Mouse (Mus musculus) cerebellum, postnatal 14 days (tissue): ENCODE results near the gene Cnn1.
A peak's percentile ranks its signal among the peaks of the same experiment; 100 is the strongest.

Source experiments
- DNase-seq, 2 experiments: peaks; one replicate each; pipeline ENCODE4 v3.0.0; 2021; ENCODE audit warnings: mixed read lengths in 2 of 2

Cnn1 gene

DNA sequence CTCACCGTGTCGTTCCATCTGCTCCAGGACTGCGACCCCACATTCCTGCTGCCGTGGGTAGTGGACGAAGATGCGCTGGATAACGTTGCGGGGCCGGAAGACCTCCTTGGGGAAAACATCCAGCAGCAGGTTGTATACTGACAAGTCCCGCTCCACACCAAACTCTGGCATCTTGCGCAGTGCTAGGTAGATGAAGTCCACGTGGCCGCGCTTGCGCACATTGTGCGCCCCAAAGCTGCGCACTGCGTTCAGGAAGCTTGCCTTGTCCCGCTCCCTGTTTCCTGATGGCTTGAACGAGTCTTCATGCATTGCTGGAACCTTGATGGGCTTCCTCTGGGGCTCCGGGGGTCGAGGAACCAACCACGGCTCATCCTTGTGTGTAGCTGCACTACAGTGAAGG lies 22.8 kb upstream of the Cnn1 start:
- no peak for DNase-seq

DNA sequence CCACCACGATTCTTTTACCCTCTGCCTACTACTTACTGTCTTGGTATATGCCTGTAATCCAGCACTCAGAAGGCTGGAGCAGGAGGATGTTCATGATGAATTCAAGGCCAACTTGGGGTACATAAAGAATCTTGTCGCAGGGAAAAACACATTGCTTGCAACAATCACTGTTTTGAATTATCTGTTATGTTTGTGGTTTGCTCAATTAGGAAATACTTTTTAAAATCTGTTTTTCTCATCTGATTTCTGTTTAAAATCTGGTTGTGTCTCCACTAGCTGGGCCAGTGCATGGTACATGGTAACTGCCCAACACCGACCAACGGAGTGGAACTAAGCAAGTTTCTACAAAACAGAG lies 14.4 kb upstream of the Cnn1 start:
- DNase-seq: no peak

DNA sequence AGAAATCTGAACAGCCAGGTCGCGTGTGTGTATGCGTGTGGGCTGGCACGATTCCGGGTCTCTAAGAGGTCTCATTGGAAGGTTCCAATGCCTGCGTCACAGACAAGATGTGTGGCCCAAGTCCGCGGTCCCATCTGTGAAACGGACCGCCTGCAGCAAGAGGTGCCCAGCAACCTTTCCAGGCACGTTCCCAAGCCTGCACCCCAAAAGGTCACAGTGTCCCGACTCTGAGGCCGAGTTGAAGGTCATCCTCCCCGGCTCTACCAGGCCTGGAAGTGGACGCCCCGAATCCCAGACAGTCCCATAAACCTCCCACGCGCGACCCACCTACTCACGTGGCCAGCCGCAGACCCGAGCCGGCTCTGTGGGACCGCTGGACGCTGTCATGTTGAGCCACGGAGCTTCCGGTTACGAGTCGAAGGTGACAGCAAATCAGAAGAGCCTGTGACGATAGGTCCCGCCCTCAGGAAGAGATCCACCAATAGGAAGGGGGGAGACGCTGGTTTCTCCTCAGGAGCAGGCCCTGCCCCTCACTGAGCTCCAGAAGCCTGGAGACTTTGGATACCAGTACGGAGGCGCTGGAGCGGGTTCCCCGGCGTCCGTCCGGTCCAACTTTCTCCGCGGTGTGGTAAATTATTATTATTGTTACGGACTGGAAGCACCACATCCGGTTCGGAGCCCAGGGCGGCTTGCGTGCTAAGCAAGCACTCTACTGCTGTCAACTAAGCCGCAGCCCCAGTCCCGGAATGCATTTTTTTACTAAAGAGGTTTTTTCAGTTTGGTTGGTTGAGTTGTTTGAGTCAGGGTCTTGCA lies 13.8 kb upstream of the Cnn1 start, which contains the start of gene Ecsit:
TSS of gene Ecsit (minus strand) at position 417 of the 813 bp plus-strand sequence.
- peak; percentile 94 to 96 for DNase-seq

DNA sequence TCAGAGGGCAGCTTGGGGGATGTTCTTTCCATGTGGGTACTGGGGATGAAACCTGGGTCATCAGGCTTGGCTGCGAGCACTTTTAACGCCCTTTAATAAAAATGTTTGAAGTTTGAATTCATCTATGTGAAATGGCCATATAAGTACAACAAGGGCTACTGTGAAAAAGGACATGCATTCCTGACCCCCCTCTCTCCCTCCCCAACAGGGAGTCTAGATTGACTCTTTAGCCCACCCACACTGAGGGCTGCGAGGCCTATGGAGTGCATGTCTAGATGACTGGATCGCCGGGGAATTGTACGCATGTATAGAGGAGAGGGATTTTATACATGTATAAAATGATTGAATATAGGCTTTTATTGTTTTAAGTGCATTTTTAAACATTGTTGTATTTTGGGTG lies 13.0 kb upstream of the Cnn1 start:
- DNase-seq: no peak

DNA sequence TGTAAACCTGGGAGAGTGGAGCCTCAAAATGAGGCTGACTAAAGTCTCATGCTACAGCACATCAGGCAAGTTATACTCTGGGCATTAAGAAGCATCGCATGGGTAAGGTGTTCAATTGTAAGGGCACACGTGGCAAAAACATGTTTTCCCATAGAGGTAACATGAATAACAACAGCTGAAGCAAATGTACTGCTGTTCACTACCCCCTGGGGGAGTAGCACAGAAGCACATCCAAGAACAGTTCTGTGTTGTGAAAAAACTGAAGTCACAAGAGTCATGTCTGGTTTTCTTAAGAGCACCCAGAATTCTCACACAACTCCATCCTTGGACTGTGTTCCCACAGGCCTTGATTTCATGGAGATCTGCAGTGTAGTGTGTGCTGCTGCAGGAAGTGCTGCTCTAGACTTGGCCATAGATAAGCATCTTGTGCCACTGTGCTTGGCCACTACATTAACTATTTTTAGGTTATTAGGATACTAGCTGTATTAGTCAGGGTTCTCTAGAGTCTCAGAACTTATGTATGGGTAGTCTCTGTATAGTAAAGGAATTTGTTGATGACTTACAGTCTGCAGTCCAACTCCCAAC lies 11.9 kb upstream of the Cnn1 start:
- DNase-seq: no peak

DNA sequence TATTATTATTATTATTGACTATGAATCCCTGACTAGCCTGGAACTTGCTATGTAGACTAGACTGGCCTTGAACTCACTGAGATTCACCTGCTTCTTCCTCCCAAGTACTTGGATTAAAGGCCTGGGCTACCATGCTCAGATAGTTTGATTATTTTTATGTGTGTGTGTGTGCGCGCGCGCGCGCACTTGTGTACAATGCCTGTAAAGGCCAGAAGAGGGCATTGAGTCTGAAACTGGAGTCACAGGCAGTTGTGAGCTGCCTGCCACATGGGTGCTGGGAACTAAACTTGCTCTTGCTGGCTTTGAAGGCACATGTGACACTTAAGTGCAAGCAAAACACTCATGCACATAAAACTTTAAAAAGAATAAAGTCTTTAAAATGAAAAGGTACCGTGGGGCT lies 9.7 kb upstream of the Cnn1 start:
- no peak for DNase-seq

DNA sequence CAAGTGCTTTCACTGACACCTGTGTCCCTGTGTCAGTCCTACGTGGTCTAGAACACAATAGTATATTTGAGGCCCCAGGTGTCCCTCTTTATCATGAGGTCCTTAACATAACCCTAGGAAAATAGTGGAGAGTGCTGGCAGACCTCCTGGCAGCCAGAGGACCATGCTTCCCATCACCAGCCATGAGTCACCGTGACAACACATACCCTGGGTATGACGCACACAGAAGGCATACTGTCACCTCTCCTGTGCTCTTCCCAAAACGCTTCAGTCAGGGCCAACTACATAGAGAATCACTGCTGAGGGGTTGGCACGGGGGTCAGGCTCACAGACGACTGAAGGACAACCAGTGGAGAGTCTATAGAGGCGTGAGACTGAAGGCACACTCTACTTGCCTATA lies 9.0 kb upstream of the Cnn1 start:
- DNase-seq: no peak

DNA sequence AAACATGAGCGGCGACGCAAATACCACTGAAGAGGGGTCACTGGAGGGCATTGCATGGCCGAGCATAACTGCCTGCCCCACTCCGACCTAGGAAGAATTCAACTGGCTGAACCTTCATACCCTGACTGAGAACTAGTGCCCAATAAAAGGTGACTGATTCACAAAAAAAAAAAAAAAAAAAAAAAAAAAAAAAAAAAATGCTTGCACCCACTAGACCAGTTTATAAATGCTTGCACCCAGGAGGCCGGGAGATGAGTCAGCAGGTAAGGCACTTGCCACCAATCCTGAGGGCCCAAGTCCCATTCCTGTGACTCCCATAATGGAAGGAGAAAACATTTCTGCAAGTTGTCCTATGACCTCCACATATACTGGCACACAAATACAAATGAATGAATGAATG lies 6.3 kb upstream of the Cnn1 start:
- no peak for DNase-seq

DNA sequence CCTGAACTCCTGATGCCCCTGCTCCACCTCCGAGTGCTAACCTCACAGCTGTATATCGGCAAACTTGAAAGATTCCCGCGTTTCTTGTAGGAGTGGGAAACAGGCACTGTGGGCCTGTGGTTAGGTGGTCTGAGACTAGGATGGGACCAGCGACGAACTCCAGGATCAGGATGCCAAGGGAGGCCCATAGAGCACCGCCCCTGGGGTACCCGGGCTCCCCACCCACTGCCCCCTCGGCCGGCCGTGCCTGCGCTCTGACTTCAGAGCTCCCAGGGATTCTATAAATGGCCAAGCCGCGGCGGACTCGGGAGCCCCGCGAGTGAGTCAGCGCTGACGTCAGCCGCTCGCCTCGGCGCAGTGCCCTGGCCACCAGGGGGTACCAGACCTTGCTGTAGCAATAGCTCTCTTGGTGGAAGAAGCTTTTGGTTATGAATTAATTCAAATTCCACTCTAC lies 3.1 kb upstream of the Cnn1 start:
- DNase-seq: peak; percentile 86 to 90

DNA sequence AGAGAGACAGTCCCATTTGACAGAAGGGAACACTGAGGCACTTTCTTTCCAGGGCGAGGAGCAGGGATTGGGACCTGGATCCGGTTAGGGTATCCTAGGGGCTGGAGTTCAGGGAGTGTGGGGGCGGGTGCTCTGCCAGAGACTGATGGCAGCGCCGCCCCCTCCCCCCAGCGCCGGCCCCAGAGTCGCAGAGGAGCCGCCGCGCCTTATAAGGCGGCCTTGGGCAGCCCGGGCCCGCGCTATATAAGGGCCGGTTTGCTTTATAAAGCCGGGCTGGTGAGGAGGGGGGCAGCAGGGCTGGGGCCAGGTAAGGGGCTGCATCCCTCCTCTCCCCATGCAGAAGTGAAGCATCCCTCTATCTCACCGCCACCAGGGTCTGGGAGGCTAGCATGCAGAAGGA lies 906 bp downstream of the Cnn1 start:
- DNase-seq: no peak

DNA sequence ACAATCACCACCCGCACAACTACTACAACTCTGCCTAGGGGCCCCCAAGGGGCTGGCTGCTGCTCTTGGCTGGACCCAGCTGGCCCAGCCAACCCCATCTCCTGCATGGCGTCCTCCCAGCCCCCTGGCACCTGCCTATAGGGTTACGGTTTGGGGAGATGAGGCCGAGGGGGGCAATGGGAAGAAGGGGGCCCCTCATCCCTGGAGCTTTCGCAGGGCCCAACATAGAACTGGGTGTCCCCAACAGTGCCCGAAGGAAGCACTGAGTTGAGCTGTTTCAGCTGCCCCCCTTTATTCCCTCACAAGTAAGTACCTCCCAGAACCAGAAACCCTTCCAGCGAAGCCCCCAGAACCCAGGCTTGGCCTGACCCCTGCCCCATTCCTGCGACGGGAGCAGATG lies 9.2 kb downstream of the Cnn1 start:
- DNase-seq: no peak

DNA sequence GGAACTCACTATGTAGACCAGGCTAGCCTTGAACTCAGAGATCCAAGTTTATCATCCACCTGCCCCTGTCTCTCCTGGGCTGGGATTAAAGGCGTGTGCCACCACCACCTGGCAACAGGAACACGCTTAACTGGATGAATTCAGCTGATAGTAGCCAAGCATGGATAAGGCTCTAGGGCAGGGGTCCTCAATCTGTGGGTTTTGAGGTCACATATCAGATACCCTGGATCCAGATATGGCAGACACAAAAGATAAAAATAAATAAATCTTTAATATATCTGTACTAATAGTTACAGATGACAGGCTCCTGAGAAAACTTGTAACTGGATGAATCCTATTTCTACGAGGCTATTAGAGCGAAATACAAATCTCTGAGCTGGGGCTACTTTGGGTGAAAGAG lies 16.6 kb downstream of the Cnn1 start:
- DNase-seq: no peak

DNA sequence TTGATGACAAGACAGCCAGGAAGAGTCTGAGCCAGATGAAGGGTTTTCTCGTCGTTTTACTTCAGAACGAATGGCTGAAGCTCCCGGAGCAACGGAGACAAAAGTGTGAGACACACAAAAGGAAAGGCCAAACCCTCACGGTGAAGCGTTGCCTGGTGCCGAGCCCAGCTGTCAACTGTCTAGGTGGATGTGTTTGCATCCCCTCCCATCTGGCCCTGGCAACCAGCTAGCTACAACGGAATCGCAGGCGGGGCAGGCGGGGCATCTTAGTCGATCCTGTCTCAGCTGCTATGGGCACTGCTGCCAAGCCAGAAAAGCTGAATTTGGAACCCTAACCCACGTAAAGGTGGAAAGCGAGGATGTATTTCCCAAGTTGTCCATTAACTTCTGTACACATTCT lies 17.1 kb downstream of the Cnn1 start:
- DNase-seq: peak; percentile 39 to 61

DNA sequence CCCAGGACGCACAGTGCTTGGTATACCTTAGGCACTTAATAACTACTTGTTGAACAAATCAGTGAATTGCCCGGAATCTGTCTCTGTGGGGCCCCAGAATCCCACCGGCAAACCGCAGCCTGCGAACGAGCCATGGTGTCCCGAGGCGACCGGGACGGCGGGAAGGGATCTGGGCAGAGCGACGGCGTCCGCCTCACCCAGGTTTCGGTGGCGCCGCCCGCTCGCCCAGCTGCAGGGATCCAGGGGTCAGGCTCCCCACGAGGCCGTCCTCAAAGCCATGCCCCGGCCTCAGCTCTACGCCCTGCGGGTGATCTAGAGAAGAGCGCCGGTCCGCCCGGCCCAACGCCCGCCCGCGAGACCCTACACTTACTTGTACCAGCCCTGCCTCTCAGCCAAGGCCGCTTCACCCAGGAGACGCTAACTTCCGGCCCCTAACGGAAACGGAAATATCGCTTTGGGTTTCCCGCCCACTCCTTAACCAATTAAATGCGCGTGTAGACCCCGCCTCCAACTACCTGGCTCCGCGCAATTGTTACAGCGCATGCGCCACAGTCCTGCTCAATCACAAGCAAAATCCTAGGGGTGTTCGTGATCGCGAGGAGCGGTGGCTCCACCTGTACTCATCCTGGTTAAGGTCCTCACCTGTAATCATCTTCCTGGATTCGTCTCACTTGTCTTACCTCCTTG lies 17.9 kb downstream of the Cnn1 start, which contains the start of gene Elof1:
TSS of gene Elof1 (minus strand) at position 433 of the 687 bp plus-strand sequence.
- DNase-seq: peak; percentile 95 to 96

DNA sequence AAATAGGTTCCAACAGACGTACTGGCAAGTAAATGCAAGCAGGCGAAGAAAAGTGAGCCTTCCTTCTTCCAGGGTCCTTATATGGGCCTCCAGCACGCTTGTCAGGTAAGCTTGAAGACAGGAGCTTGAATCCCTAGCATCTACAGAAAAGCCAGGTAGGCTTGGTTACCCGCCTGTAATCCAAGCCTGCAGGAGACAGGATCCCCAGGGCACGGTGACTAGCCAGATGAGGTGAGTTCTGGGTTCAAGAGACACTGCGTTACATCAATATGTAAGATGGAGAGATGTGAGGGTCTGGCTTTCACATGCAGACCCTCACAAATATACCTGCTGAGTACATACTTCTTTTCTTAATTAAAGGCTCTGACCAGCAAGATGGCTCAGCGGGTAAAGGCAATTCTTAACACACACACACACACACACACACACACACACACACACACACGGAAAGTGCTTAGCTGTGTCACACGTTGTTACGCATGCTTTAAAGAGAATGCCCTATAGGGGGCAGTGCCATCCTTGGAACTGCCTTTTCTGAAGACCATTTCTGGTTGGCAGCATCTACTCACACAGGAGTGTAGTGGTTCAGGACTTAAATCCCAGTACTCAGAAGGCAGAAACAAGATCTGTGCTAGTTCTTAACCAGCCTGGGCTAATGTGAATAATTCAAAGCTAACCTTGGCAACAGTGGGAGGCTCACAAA lies 18.9 kb downstream of the Cnn1 start:
- peak; percentile 82 to 88 for DNase-seq

DNA sequence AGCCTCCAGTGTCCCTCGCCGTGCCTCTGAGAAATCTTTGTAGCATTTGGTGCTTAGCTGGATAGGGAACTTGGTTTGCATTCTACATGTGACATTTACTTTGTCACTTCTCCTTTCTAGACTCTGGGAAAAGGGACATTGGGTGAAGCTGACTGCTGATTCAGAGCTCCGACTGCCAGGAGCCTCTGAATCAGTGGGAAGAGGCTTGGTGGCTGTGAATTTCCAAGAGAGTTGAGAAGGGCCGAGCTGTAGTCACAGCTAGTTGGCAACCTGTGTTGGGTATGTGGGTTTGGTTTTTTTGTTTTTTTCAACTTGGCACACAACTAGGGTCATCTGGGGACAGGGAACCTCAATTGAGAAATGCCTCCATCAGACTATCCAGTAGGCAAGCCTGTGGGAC lies 20.5 kb downstream of the Cnn1 start:
- DNase-seq: no peak

DNA sequence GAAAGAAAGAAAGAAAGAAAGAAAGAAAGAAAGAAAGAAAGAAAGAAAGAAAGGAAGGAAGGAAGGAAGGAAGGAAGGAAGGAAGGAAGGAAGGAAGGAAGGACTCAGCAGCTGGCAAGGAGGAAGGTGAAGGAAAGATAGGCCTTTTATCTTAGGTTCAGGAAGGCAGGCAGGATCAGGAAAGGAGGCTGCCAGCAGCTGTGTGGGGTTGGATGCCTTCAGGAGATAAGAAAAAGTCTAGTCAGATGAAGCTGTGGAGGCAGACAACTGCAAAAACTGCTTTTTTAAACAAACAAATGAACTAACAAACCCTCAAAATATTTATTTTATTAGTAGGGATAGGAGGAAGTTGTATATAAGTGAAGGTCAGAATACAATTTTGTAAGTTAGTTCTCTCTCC lies 22.5 kb downstream of the Cnn1 start:
- no peak for DNase-seq

DNA sequence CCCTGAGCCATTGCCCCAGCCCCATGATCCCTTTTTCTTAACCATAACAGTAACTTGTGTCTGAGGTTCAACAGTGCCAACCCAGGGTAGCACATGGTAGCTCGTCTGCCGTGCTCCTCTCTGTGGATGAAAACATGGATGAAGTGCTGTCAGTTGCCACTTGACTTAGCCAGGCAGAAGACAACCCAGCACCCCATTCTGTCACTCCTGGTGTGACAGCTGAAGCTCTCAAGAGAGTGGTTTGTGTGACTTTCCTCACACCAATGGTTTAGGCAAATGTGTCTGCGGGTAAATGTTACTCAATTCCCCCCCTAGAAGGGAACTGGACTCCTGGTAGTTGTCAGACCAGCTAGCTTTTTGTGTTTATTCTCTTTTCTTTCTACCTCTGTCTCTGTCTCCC lies 23.0 kb downstream of the Cnn1 start:
- DNase-seq: no peak

DNA sequence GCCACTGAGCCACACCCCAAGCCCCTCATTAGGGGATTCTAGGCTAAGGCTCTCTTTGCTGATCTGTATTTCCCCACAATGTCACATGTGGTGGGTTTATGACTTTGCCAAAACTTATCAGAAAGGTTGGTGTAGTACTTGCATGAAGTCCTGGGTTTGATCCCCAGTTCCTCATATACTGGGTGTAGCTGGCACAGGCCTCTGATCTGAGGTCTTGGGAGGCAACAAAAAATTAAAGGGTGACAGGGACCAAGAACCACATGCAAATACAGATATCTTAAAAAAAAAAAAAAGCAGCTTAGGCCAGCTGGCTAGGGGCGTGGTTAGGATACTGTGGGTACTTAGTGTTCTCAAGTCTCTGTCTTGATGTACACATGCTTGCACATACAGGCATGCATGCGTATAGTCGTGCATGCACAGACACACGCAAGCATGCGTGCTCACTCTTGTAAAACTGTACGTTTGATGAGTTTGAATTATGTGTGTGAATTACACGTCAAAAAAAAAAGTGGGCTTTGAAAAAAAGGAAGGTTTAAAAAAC lies 24.1 kb downstream of the Cnn1 start:
- DNase-seq: no peak

DNA sequence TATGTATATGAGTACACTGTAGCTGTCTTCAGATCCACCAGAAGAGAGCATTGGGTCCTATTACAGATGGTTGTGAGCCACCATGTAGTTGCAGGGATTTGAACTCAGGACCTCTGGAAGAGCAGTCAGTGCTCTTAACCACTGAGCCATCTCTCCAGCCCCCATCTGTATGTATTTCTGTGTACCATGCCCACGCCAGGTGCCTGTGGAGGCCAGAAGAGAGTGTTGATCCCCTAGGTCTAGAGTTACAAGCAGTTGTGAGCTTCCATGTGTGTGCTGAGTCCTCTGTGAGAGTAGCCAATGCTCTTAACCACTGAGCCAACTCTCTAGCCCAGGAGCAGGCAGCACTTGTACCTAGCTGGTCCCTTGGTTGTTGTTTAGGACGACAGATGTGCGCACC lies 25.2 kb downstream of the Cnn1 start:
- DNase-seq: no peak

DNA sequence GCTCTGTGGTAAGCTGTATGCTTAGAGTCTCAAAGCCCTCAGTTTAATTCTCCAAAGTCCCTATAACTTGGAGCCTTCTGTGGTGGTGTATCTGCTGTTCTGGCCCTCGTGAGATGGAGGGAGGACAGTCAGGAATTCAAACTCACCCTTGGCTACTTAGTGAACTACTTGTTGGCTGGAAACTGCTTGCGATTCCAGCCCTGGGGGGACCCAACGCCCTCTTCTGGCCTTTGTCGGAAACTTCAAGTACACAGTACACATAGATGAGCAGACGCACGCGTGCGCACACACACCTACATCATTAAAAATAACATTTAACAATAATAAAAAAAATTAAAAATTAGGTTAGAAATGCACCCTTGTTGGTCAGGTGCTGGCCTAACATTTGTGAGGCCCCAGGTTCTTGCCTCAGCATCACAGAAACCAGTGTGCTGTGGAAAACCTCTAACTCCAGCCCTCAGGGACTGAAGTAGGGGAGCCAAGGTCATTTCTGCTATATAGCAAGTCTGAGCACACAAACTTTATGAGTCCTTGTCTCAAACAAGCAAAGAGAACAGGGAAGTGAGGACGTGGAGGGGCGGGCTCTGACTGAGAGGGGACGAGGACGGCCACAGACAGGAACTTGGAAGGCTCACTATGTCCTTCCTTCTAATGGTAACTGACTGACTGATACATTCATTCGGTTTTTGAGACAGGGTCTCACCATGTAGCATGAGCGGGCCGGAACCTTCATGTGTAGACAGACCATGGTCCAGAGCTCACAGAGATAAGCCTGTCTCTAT lies 26.4 kb downstream of the Cnn1 start:
- DNase-seq: no peak
